Mouse (Mus musculus): Measurements from ENCODE around the gene Olfr1418. TPM values are rescaled to one million over a fixed set of nuclear protein-coding genes. Genes with fewer than 3 reads are reported as not detected.
"Not testable (repeated sequence)": the region's sequence is repeated elsewhere in the genome, so short reads cannot be mapped to it uniquely, and the experiment has no call there.

Gene Olfr1418
- polyA plus RNA-seq (2011; ENCODE audit: insufficient read length, low read depth, missing spikeins): not detected in 2 replicates

- Histone ChIP-seq H3K4me3 (ENCODE audit: insufficient read depth, low read length) (no peak within 1 kb of the TSS), H3K27ac (ENCODE audit: insufficient read depth, low read length) (no peak within 1 kb of the TSS), H3K4me1 (ENCODE audit: control insufficient read depth, insufficient read depth, low read length) (no peaks in the 10 kb centered on the region)
- no peak for TF ChIP-seq POLR2A (IDR thresholded peaks at IDR 0.05; ENCODE audit: low read depth, low read length)
- no peak for TF ChIP-seq CTCF (IDR thresholded peaks at IDR 0.05; ENCODE audit: borderline replicate concordance, insufficient read depth, low read length)
Measured at GRCm38 (mm10) chr19:11860966-11861365, at the start of gene Olfr1418. Gene Olfr1418 (minus strand): TSS chr19:11861066.

GRCm38 (mm10) chr19:11886265-11886664, 25.4 kb upstream of the Olfr1418 start, which contains the start of gene Olfr1420:
Gene Olfr1420 (plus strand): TSS chr19:11886565.
- Histone ChIP-seq H3K27ac (ENCODE audit: insufficient read depth, low read length) (no peak within 1 kb of the TSS), H3K4me1 (ENCODE audit: control insufficient read depth, insufficient read depth, low read length) (no peaks in the 10 kb centered on the region), H3K4me3 (ENCODE audit: insufficient read depth, low read length) (no peak within 1 kb of the TSS)
- TF ChIP-seq POLR2A (IDR thresholded peaks at IDR 0.05; ENCODE audit: low read depth, low read length): no peak
- TF ChIP-seq CTCF (IDR thresholded peaks at IDR 0.05; ENCODE audit: borderline replicate concordance, insufficient read depth, low read length): no peak

GRCm38 (mm10) chr19:11878404-11878803, 17.5 kb upstream of the Olfr1418 start:
- H3K4me1 ChIP-seq (ENCODE audit: control insufficient read depth, insufficient read depth, low read length); H3K27ac ChIP-seq (ENCODE audit: insufficient read depth, low read length): not testable (repeated sequence)

GRCm38 (mm10) chr19:11875006-11875405, 14.1 kb upstream of the Olfr1418 start, which contains the start of gene Olfr1419:
Gene Olfr1419 (minus strand): TSS chr19:11875106.
- Histone ChIP-seq H3K4me1 (ENCODE audit: control insufficient read depth, insufficient read depth, low read length) (no peaks in the 10 kb centered on the region), H3K27ac (ENCODE audit: insufficient read depth, low read length) (no peak within 1 kb of the TSS)
- TF ChIP-seq POLR2A (IDR thresholded peaks at IDR 0.05; ENCODE audit: low read depth, low read length) (no peak), CTCF (IDR thresholded peaks at IDR 0.05; ENCODE audit: borderline replicate concordance, insufficient read depth, low read length) (no peak)

More at GRCm38 (mm10) chr19:11878404-11878803, 17.5 kb upstream of the Olfr1418 start:
- not testable (repeated sequence) for H3K4me3 ChIP-seq (ENCODE audit: insufficient read depth, low read length)

GRCm38 (mm10) chr19:11867837-11868236, 7.0 kb upstream of the Olfr1418 start:
- TF ChIP-seq CTCF (IDR thresholded peaks at IDR 0.05; ENCODE audit: borderline replicate concordance, insufficient read depth, low read length): no peak
- no peak for TF ChIP-seq POLR2A (IDR thresholded peaks at IDR 0.05; ENCODE audit: low read depth, low read length)
- H3K4me3 ChIP-seq (ENCODE audit: insufficient read depth, low read length): no peak overlapping the region
- no peak overlapping the region for H3K27ac ChIP-seq (ENCODE audit: insufficient read depth, low read length)
- no peaks in the 10 kb centered on the region for H3K4me1 ChIP-seq (ENCODE audit: control insufficient read depth, insufficient read depth, low read length)

More at GRCm38 (mm10) chr19:11875006-11875405, 14.1 kb upstream of the Olfr1418 start, which contains the start of gene Olfr1419:
- H3K4me3 ChIP-seq (ENCODE audit: insufficient read depth, low read length): no peak within 1 kb of the TSS

- Histone ChIP-seq H3K4me1 (ENCODE audit: control insufficient read depth, insufficient read depth, low read length) (no peaks in the 10 kb centered on the region), H3K27ac (ENCODE audit: insufficient read depth, low read length) (no peak overlapping the region), H3K4me3 (ENCODE audit: insufficient read depth, low read length) (no peak overlapping the region)
- TF ChIP-seq CTCF (IDR thresholded peaks at IDR 0.05; ENCODE audit: borderline replicate concordance, insufficient read depth, low read length): no peak
- no peak for TF ChIP-seq POLR2A (IDR thresholded peaks at IDR 0.05; ENCODE audit: low read depth, low read length)
Measured at GRCm38 (mm10) chr19:11856506-11856905, 4.4 kb downstream of the Olfr1418 start.

GRCm38 (mm10) chr19:11854821-11855220, 6.0 kb downstream of the Olfr1418 start:
- Histone ChIP-seq H3K4me3 (ENCODE audit: insufficient read depth, low read length) (no peak overlapping the region), H3K27ac (ENCODE audit: insufficient read depth, low read length) (no peak overlapping the region), H3K4me1 (ENCODE audit: control insufficient read depth, insufficient read depth, low read length) (no peaks in the 10 kb centered on the region)
- TF ChIP-seq CTCF (IDR thresholded peaks at IDR 0.05; ENCODE audit: borderline replicate concordance, insufficient read depth, low read length) (no peak), POLR2A (IDR thresholded peaks at IDR 0.05; ENCODE audit: low read depth, low read length) (no peak)

GRCm38 (mm10) chr19:11852652-11853051, 8.2 kb downstream of the Olfr1418 start:
- no peak for TF ChIP-seq POLR2A (IDR thresholded peaks at IDR 0.05; ENCODE audit: low read depth, low read length)
- TF ChIP-seq CTCF (IDR thresholded peaks at IDR 0.05; ENCODE audit: borderline replicate concordance, insufficient read depth, low read length): no peak
- no peak overlapping the region for H3K27ac ChIP-seq (ENCODE audit: insufficient read depth, low read length)
- H3K4me3 ChIP-seq (ENCODE audit: insufficient read depth, low read length): no peak overlapping the region
- no peaks in the 10 kb centered on the region for H3K4me1 ChIP-seq (ENCODE audit: control insufficient read depth, insufficient read depth, low read length)

- Histone ChIP-seq H3K4me1 (ENCODE audit: control insufficient read depth, insufficient read depth, low read length) (no peaks in the 10 kb centered on the region), H3K4me3 (ENCODE audit: insufficient read depth, low read length) (no peak overlapping the region), H3K27ac (ENCODE audit: insufficient read depth, low read length) (no peak overlapping the region)
- no peak for TF ChIP-seq CTCF (IDR thresholded peaks at IDR 0.05; ENCODE audit: borderline replicate concordance, insufficient read depth, low read length)
Measured at GRCm38 (mm10) chr19:11846333-11846732, 14.5 kb downstream of the Olfr1418 start.

- Histone ChIP-seq H3K27ac (ENCODE audit: insufficient read depth, low read length) (no peak within 1 kb of the TSS), H3K4me3 (ENCODE audit: insufficient read depth, low read length) (no peak within 1 kb of the TSS), H3K4me1 (ENCODE audit: control insufficient read depth, insufficient read depth, low read length) (no peaks in the 10 kb centered on the region)
- no peak for TF ChIP-seq POLR2A (IDR thresholded peaks at IDR 0.05; ENCODE audit: low read depth, low read length)
- no peak for TF ChIP-seq CTCF (IDR thresholded peaks at IDR 0.05; ENCODE audit: borderline replicate concordance, insufficient read depth, low read length)
Measured at GRCm38 (mm10) chr19:11839119-11839518, 21.7 kb downstream of the Olfr1418 start, which contains the start of gene Olfr1417. Gene Olfr1417 (minus strand): TSS chr19:11839219.
